Mouse (Mus musculus) heart, embryonic 12.5 days (tissue): ENCODE results near the gene Araf. TPM values are rescaled to one million over a fixed set of nuclear protein-coding genes. Genes with fewer than 3 reads are reported as not detected.

Source experiments
- ATAC-seq: fragments of 200-750 bp; cut with Nextera tagmentation; 2 replicates; pipeline ENCODE4 v1.8.0; 2017; ENCODE audit warnings: moderate TSS enrichment, moderate library complexity; ENCODE audit not compliant: insufficient number of reproducible peaks, low FRiP score
- H3K27ac ChIP-seq: fragments of 300-500 bp; sonication (generic); 2 replicates; pipeline ENCODE4 v1.5.1; 2016; ENCODE audit warnings: mild to moderate bottlenecking, moderate library complexity; ENCODE audit not compliant: poor library complexity, severe bottlenecking
- H3K27me3 ChIP-seq: fragments of 300-500 bp; sonication (generic); replicated peaks from 2 replicates; pipeline ENCODE4 v1.6.1; 2016; ENCODE audit warnings: mild to moderate bottlenecking, moderate library complexity
- H3K36me3 ChIP-seq: fragments of 300-500 bp; sonication (generic); 2 replicates; pipeline ENCODE4 v1.6.1; 2016; ENCODE audit warnings: mild to moderate bottlenecking, moderate library complexity
- H3K4me1 ChIP-seq: fragments of 300-500 bp; sonication (generic); replicated peaks from 2 replicates; pipeline ENCODE4 v1.6.1; 2016; ENCODE audit warnings: mild to moderate bottlenecking
- H3K4me2 ChIP-seq: fragments of 300-500 bp; sonication (generic); 2 replicates; pipeline ENCODE4 v1.6.1; 2016; ENCODE audit warnings: mild to moderate bottlenecking, moderate library complexity
- H3K4me3 ChIP-seq: fragments of 300-500 bp; sonication (generic); 2 replicates; pipeline ENCODE4 v1.5.1; 2016; ENCODE audit warnings: mild to moderate bottlenecking
- H3K9ac ChIP-seq: fragments of 300-500 bp; sonication (generic); 2 replicates; pipeline ENCODE4 v1.6.1; 2016; ENCODE audit warnings: mild to moderate bottlenecking, moderate library complexity
- H3K9me3 ChIP-seq: fragments of 300-500 bp; sonication (generic); replicated peaks from 2 replicates; pipeline ENCODE4 v1.6.1; 2016; ENCODE audit warnings: mild to moderate bottlenecking, moderate library complexity
- WGBS: fragments of 180-500 bp; shearing (Covaris S2); methylation state at CpG from one replicate; pipeline ENCODE4 v1.1.7; 2016; 5-methylcytosine and 5-hydroxymethylcytosine counted together
- polyA plus RNA-seq: library from polyadenylated mRNA; unstranded; fragments of >200 nt; fragmentation: Nextera tagmentation; extraction: Ambion mirVana; gene quantifications from 2 replicates; pipeline ENCODE4 v1.2.1, GENCODE M21; 2016

The Araf gene
- polyA plus RNA-seq, 1 experiment from 2014 or later, result 101 TPM

GRCm38 (mm10) chrX:20848256-20848984 lies 50.8 kb downstream of the Araf start:
- peak overlapping the region; percentile 73 for H3K4me2 ChIP-seq
- peak; percentile 98 for ATAC-seq
- H3K27me3 ChIP-seq, result no peaks in the 10 kb centered on the region
- peaks cover 25% of the 10 kb centered on the region for H3K36me3 ChIP-seq
- no peaks in the 10 kb centered on the region for H3K9me3 ChIP-seq
- 12% methylated on average over 42 of the region's 42 CpGs for WGBS
- H3K4me1 ChIP-seq, result peaks cover 9% of the 10 kb centered on the region; the same call in 1 of the 2 replicates
- peak overlapping the region; percentile 60; the same call in 1 of the 2 replicates for H3K27ac ChIP-seq
- peak overlapping the region; percentile 75 for H3K4me3 ChIP-seq
- peak overlapping the region; percentile 86 for H3K9ac ChIP-seq

DNA sequence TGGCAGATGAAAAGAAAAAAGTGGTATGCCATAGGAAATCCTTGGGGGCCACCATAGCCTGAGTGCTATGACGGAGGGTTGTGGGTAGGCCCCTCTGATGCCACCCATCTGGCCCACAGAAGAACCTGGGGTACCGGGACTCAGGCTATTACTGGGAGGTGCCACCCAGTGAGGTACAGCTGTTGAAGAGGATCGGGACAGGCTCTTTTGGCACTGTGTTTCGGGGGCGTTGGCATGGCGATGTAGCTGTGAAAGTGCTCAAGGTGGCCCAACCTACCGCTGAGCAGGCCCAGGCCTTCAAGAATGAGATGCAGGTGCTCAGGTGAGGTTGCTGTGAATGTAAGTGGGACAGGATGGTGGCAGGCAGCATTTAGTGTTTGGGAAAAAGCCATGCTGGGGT lies 56.2 kb downstream of the Araf start:
- H3K36me3 ChIP-seq, result peaks cover 54% of the 10 kb centered on the region
- H3K27ac ChIP-seq, result no peak overlapping the region
- no peak overlapping the region for H3K4me3 ChIP-seq
- 89% methylated on average over 7 of the region's 7 CpGs for WGBS
- peaks cover 9% of the 10 kb centered on the region; the same call in 1 of the 2 replicates for H3K4me1 ChIP-seq
- no peak overlapping the region for H3K9ac ChIP-seq
- ATAC-seq, result no peak
- no peak overlapping the region for H3K4me2 ChIP-seq
- H3K9me3 ChIP-seq, result no peaks in the 10 kb centered on the region
- no peaks in the 10 kb centered on the region for H3K27me3 ChIP-seq

DNA sequence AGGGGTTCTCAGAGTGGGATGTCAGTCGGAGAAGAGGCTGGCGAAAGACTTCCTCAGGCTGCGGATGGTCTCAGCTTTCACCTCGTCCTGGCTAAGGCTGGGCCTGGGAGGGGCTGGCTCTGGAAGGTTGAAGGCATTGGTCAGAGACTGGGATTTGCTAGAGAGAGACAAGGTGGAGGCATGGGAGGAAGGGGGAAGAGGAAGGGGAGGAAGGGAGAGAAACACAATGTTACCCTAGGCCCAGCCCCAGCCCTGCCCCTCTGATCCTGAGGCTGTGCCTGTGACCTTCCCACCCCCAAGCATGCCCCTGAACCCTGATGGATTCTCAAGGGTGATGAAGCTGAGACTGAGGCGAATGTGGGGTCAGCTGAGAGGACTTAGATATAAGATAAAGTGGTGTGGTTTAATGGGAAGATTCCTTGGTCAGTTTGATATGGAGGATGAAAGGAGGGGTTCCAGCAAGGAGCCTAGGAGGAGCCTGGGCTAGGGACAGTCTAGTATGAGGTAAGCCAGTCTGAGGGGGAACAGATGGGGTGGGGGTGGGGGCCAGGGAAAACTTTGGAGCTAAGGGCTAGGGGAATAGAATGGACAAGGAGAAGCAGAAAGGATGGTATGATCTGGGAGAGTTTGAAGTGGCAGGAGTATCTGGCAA lies 64.0 kb downstream of the Araf start:
- 54% methylated on average over 5 of the region's 5 CpGs for WGBS
- Histone ChIP-seq H3K27me3 (no peaks in the 10 kb centered on the region), H3K4me3 (no peak overlapping the region), H3K27ac (no peak overlapping the region), H3K4me2 (no peak overlapping the region), H3K36me3 (peaks cover 24% of the 10 kb centered on the region), H3K9me3 (0 out of 2 replicates have a peak, but pooled peaks cover 4% of the 10 kb centered on the region), H3K4me1 (peaks cover 16% of the 10 kb centered on the region), H3K9ac (no peak overlapping the region)
- ATAC-seq, result no peak

DNA sequence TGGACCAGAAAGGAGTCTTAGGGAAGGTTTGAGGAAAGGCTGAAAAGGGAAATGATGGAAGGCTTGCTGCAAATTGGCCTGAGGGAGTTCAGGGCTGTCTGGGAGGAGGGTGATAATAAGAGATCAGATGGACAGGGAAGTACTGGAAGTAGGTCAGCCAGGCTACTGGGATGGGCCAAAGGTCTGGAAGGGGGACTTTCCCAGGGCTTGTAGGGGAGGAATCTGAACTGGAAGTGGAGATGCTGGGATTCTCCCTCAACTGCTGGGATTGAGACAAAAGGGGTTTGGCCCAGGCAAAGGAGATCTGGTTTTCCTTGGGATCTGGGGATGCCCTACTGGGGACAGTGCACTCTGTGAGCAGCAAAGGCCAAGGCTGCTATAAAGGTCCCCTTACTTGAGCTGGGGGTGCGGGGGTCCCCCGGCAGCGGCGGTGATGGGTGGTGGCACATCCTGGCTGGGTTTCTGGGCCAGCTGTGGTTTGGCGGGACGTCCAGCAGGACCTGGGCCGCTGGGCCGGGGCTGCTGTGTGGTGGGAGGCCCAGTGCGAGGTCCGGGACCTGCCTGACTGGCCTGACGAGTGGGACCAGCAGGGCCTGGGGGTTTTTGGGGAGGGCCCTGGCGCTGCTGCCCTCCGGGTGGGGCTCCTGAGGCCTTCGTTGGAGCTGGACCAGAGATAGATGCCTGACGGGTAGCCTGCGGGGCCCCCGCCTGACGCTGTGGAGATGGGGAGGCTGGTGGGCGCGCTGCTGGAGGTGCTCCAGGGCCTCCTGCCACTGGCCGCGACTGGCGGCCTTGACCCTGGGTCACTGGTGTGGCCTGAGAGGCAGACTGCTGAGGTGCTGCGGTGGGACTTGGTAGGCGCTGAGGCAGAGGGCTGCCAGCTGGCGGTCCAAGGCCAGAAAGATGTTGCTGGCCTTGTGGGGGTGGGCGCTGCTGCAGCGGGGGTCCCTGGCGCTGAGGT lies 64.8 kb downstream of the Araf start:
- Histone ChIP-seq H3K27me3 (no peaks in the 10 kb centered on the region), H3K36me3 (peaks cover 23% of the 10 kb centered on the region), H3K4me1 (peaks cover 16% of the 10 kb centered on the region), H3K4me3 (no peak overlapping the region), H3K4me2 (peak overlapping the region; percentile 35), H3K9me3 (0 out of 2 replicates have a peak, but pooled peaks cover 4% of the 10 kb centered on the region), H3K9ac (0 out of 2 replicates have a peak overlapping the region, but pooled peaks have one; percentile 7), H3K27ac (no peak overlapping the region)
- 46% methylated on average over 28 of the region's 29 CpGs for WGBS
- peak; percentile 16; the same call in 1 of the 2 replicates for ATAC-seq

GRCm38 (mm10) chrX:20863161-20864101 lies 65.8 kb downstream of the Araf start:
- 0 out of 2 replicates have a peak, but pooled peaks have one; percentile 3 for ATAC-seq
- H3K4me2 ChIP-seq, result peak overlapping the region; percentile 35
- peak overlapping the region; percentile 18; the same call in 1 of the 2 replicates for H3K27ac ChIP-seq
- H3K9ac ChIP-seq, result no peak overlapping the region
- H3K36me3 ChIP-seq, result peaks cover 12% of the 10 kb centered on the region
- H3K4me1 ChIP-seq, result peaks cover 16% of the 10 kb centered on the region
- WGBS, result 67% methylated on average over 9 of the region's 9 CpGs
- H3K9me3 ChIP-seq, result 0 out of 2 replicates have a peak, but pooled peaks cover 4% of the 10 kb centered on the region
- no peaks in the 10 kb centered on the region for H3K27me3 ChIP-seq
- no peak overlapping the region for H3K4me3 ChIP-seq

- Histone ChIP-seq H3K9ac (no peak overlapping the region), H3K27me3 (no peaks in the 10 kb centered on the region), H3K36me3 (no peaks in the 10 kb centered on the region), H3K4me1 (peaks cover 5% of the 10 kb centered on the region), H3K4me2 (no peak overlapping the region), H3K27ac (no peak overlapping the region), H3K9me3 (no peaks in the 10 kb centered on the region), H3K4me3 (no peak overlapping the region)
- WGBS, result 64% methylated on average over 4 of the region's 4 CpGs
- no peak for ATAC-seq
Observed at GRCm38 (mm10) chrX:20868091-20868490, 70.5 kb downstream of the Araf start.

GRCm38 (mm10) chrX:20869203-20869602 lies 71.6 kb downstream of the Araf start:
- H3K36me3 ChIP-seq, result no peaks in the 10 kb centered on the region
- no peak overlapping the region for H3K27ac ChIP-seq
- no peak overlapping the region for H3K9ac ChIP-seq
- no peak for ATAC-seq
- H3K4me2 ChIP-seq, result no peak overlapping the region
- H3K4me3 ChIP-seq, result no peak overlapping the region
- no peaks in the 10 kb centered on the region for H3K4me1 ChIP-seq
- no peaks in the 10 kb centered on the region for H3K27me3 ChIP-seq
- 76% methylated on average over 1 of the region's 1 CpGs for WGBS
- H3K9me3 ChIP-seq, result no peaks in the 10 kb centered on the region

- Histone ChIP-seq H3K27me3 (no peaks in the 10 kb centered on the region), H3K4me1 (no peaks in the 10 kb centered on the region), H3K4me2 (peak within 1 kb of the TSS; percentile 66), H3K27ac (peak within 1 kb of the TSS; percentile 15; the same call in 1 of the 2 replicates), H3K36me3 (no peaks in the 10 kb centered on the region), H3K9ac (peak within 1 kb of the TSS; percentile 57), H3K9me3 (no peaks in the 10 kb centered on the region), H3K4me3 (peak within 1 kb of the TSS; percentile 50)
- peak; percentile 83 for ATAC-seq
- whole genome bisulfite sequencing, result 13% methylated on average over 18 of the region's 18 CpGs
Observed at GRCm38 (mm10) chrX:20869962-20870513, 72.4 kb downstream of the Araf start, which contains the start of gene Timp1. TSS of gene Timp1 (plus strand) at chrX:20870166.

DNA sequence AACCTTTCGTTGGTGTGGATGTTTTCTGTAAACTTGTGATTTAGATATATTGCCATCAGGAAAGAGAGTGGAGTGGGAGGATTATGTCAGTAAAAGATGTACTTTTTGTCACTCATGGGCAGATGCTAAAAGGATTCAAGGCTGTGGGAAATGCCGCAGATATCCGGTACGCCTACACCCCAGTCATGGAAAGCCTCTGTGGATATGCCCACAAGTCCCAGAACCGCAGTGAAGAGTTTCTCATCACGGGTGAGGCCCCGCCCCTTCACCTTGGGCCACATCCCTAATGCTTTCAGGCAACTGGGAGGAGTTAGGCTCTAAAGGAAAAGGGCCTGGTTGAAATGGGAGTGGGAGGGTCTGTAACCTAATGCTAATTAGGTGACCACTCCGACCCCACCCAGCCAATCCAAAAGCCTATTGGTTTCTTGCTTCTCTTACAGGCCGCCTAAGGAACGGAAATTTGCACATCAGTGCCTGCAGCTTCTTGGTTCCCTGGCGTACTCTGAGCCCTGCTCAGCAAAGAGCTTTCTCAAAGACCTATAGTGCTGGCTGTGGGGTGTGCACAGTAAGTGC lies 75.4 kb downstream of the Araf start:
- no peak for ATAC-seq
- Histone ChIP-seq H3K4me3 (no peak overlapping the region), H3K9ac (no peak overlapping the region), H3K27ac (no peak overlapping the region), H3K4me1 (no peaks in the 10 kb centered on the region), H3K27me3 (no peaks in the 10 kb centered on the region), H3K9me3 (no peaks in the 10 kb centered on the region), H3K4me2 (no peak overlapping the region), H3K36me3 (no peaks in the 10 kb centered on the region)
- WGBS, result 29% methylated on average over 11 of the region's 11 CpGs
